Mouse (Mus musculus) hindbrain, embryonic 11.5 days (tissue): ENCODE data around the gene Zic2. TPM values are rescaled to one million over a fixed set of nuclear protein-coding genes. Genes with fewer than 3 reads are reported as not detected.

Experiments used
- ATAC-seq: fragments of 200-750 bp; cut with Nextera tagmentation; 2 replicates; pipeline ENCODE4 v1.8.0; 2017; ENCODE audit warnings: mild to moderate bottlenecking, moderate TSS enrichment, moderate library complexity; ENCODE audit not compliant: low FRiP score
- DNase-seq: peaks from one replicate; pipeline ENCODE4 v3.0.0-alpha.2; 2015; ENCODE audit warnings: low spot score
- H3K27ac ChIP-seq: fragments of 300-500 bp; sonication (generic); 2 replicates; pipeline ENCODE4 v1.5.1; 2014; ENCODE audit warnings: mild to moderate bottlenecking, low read depth, low read length
- H3K27me3 ChIP-seq: fragments of 300-500 bp; sonication (generic); 2 replicates; pipeline ENCODE4 v1.6.1; 2014; ENCODE audit warnings: mild to moderate bottlenecking, low read length, moderate library complexity, mixed read lengths; ENCODE audit not compliant: control insufficient read depth, insufficient read depth
- H3K36me3 ChIP-seq: fragments of 300-500 bp; sonication (generic); 2 replicates; pipeline ENCODE4 v1.6.1; 2014; ENCODE audit warnings: mild to moderate bottlenecking, low read length, moderate library complexity, mixed read lengths; ENCODE audit not compliant: control insufficient read depth, insufficient read depth
- H3K4me1 ChIP-seq: fragments of 300-500 bp; sonication (generic); replicated peaks from 2 replicates; pipeline ENCODE4 v1.6.1; 2014; ENCODE audit warnings: low read length, mixed read lengths; ENCODE audit not compliant: control insufficient read depth, insufficient read depth
- H3K4me2 ChIP-seq: fragments of 300-500 bp; sonication (generic); replicated peaks from 2 replicates; pipeline ENCODE4 v1.6.1; 2014; ENCODE audit warnings: mild to moderate bottlenecking, low read depth, low read length
- H3K4me3 ChIP-seq: fragments of 300-500 bp; sonication (generic); 2 replicates; pipeline ENCODE4 v1.5.1; 2014; ENCODE audit warnings: low read depth, low read length
- H3K9ac ChIP-seq: fragments of 300-500 bp; sonication (generic); 2 replicates; pipeline ENCODE4 v1.6.1; 2014; ENCODE audit warnings: low read depth, low read length
- H3K9me3 ChIP-seq: fragments of 300-500 bp; sonication (generic); 2 replicates; pipeline ENCODE4 v1.6.1; 2016; ENCODE audit warnings: low read length; ENCODE audit not compliant: control insufficient read depth
- WGBS: fragments of 180-500 bp; shearing (Covaris S2); extraction: QIAGEN DNeasy Blood & Tissue Kit; methylation state at CpG from one replicate; pipeline ENCODE4 v1.1.7; 2014; 5-methylcytosine and 5-hydroxymethylcytosine counted together
- polyA plus RNA-seq: library from polyadenylated mRNA; unstranded; fragments of >200 nt; fragmentation: Nextera tagmentation; extraction: Ambion mirVana; gene quantifications from 2 replicates; pipeline ENCODE4 v1.2.1, GENCODE M21; 2014

Gene Zic2
- polyA plus RNA-seq, 1 experiment from 2014 or later: 11.2 TPM

DNA sequence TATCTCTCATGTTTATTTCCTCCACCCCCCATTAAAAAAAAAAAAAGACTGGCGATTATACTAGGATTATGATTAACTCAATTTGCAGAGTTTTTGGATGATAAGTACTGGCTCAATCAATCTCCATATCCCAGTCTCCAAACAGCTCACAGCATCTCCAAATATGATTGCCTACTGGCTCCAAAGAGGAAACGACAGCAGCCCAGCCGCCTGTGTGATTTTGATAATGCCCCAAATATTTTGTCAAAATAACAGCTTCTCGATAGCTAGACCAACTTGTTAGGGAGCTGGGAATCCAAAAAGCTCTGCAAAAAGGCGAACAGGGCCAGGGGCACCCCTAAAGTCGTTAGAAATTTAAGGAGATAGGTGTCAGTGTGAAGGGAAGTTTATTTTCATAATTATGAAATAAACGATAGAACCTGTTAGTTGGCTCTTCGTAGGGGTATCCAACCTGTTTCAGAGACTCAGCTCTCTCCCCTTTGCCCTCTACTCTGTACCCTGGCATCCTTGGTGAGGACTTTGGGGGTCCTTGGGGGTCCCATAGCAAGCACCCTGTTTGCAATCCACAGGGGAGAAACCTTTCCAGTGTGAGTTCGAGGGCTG, 2.8 kb downstream of the Zic2 start:
- Histone ChIP-seq H3K9me3 (no peaks in the 10 kb centered on the region), H3K4me3 (peak overlapping the region; percentile 79), H3K36me3 (no peaks in the 10 kb centered on the region), H3K27me3 (peaks cover 45% of the 10 kb centered on the region), H3K4me2 (peak overlapping the region; percentile 64), H3K9ac (peak overlapping the region; percentile 95), H3K4me1 (peaks cover 3% of the 10 kb centered on the region; the same call in 1 of the 2 replicates), H3K27ac (peak overlapping the region; percentile 97)
- DNase-seq: peak; percentile 53
- no peak for ATAC-seq
- 2% methylated on average over 9 of the region's 9 CpGs for WGBS

DNA sequence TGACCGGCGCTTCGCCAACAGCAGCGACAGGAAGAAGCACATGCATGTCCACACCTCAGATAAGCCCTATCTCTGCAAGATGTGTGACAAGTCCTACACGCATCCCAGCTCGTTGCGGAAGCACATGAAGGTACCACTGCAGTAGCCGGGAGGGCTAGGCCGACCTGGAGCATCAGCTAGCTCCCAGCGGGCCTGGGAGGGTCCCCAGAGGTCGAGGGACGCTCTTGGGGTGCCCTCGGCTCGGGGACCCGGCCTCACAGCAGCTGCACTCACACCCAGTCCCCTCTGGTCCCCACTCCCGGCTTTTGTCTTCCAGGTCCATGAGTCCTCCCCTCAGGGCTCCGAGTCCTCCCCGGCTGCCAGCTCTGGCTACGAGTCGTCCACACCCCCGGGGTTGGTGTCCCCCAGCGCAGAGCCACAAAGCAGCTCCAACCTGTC, 3.4 kb downstream of the Zic2 start:
- Histone ChIP-seq H3K4me1 (no peaks in the 10 kb centered on the region; the same call in 1 of the 2 replicates), H3K4me2 (peak overlapping the region; percentile 64), H3K27me3 (peaks cover 43% of the 10 kb centered on the region), H3K36me3 (no peaks in the 10 kb centered on the region), H3K4me3 (peak overlapping the region; percentile 79), H3K9ac (peak overlapping the region; percentile 95), H3K27ac (peak overlapping the region; percentile 97), H3K9me3 (no peaks in the 10 kb centered on the region)
- 0% methylated on average over 22 of the region's 22 CpGs for WGBS
- DNase-seq (peak; percentile 74), ATAC-seq (no peak)

DNA sequence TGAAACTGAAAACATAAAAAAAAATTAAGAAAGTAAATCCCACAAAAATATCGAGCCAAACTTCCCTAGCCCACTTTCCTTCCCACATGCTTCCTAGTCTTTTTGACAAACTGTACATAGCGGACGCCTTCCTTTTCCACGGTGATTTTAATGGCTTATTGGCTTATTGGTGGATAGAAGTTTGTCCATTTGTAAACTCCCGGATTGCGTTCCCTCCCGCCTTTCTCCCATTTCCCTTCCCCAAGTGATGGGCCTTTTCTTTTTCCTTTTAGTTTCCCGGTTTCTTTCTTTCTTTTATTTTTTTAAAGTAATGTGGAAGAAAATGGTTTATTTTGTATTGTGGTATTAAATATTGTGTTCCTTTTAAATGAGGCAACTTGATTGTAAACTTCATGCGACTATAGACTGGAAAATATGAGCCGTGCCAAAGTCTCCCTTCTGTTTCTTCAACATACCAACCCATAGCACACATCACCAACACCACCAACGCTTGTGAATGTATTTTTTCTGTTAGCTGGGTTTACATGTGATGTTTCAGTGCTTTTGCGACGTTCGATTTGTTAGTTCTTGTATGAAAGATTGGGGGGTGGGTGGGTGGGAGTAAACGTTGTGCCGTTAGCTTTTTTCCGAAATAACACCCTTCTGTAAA, 4.3 kb downstream of the Zic2 start:
- no peaks in the 10 kb centered on the region for H3K36me3 ChIP-seq
- peak overlapping the region; percentile 36 for H3K4me2 ChIP-seq
- H3K4me3 ChIP-seq: peak overlapping the region; percentile 79
- ATAC-seq (no peak), DNase-seq (peak; percentile 50)
- no peak overlapping the region for H3K27ac ChIP-seq
- H3K9ac ChIP-seq: peak overlapping the region; percentile 55
- H3K4me1 ChIP-seq: no peaks in the 10 kb centered on the region; the same call in 1 of the 2 replicates
- no peaks in the 10 kb centered on the region for H3K9me3 ChIP-seq
- WGBS: 8% methylated on average over 17 of the region's 17 CpGs
- H3K27me3 ChIP-seq: peaks cover 46% of the 10 kb centered on the region

DNA sequence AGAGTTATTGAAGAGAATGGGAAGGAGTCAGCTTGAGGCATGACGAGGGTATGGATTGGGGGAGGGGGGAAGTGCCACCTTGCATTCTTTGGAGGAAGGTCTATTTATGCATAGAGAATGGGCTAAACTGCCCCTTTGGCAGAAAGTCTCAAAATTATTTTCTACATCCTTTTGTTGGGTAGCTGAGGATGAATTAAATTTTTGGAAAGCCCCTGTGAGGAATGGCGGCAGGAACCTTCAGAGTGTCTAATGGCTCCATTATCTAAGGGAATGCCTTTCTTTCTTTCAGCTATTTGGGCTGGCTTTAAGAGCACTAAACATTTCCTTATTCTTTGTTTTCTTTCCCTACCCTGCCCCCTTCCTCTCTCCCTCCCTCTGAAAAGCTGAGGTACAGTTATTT, 5.1 kb downstream of the Zic2 start:
- H3K27ac ChIP-seq: peak overlapping the region; percentile 76; the same call in 1 of the 2 replicates
- peak overlapping the region; percentile 69 for H3K9ac ChIP-seq
- no peaks in the 10 kb centered on the region for H3K36me3 ChIP-seq
- H3K27me3 ChIP-seq: peaks cover 52% of the 10 kb centered on the region
- H3K4me1 ChIP-seq: peaks cover 2% of the 10 kb centered on the region; the same call in 1 of the 2 replicates
- H3K4me3 ChIP-seq: peak overlapping the region; percentile 79
- peak overlapping the region; percentile 52 for H3K4me2 ChIP-seq
- 4% methylated on average over 2 of the region's 2 CpGs for WGBS
- ATAC-seq (no peak), DNase-seq (peak; percentile 55)
- H3K9me3 ChIP-seq: no peaks in the 10 kb centered on the region

DNA sequence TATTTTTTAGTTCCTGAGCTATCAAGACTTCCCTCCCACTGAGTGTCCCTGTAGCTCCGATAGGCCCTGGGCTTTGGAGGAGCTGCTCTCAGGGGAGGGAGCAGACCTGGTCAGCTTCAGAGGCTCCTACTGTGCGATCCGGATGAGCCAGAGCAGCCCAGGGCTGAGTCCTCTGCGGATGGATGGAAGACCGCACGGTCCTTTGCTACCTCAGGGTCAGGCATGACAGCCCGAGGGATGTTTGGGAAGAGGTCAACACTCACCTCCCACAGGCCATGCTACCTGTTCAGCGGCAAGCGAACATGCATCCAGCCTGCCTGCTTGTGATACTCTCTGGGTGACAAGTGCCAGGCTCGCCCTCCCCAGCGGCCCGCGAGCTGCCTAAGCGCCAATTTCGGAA, 5.9 kb downstream of the Zic2 start:
- Histone ChIP-seq H3K27me3 (peaks cover 53% of the 10 kb centered on the region), H3K9me3 (no peaks in the 10 kb centered on the region), H3K27ac (peak overlapping the region; percentile 76; the same call in 1 of the 2 replicates), H3K36me3 (no peaks in the 10 kb centered on the region), H3K9ac (peak overlapping the region; percentile 69), H3K4me1 (peaks cover 2% of the 10 kb centered on the region; the same call in 1 of the 2 replicates), H3K4me2 (peak overlapping the region; percentile 52), H3K4me3 (peak overlapping the region; percentile 79)
- ATAC-seq: 0 out of 2 replicates have a peak, but pooled peaks have one; percentile 11
- DNase-seq: peak; percentile 68
- WGBS: 4% methylated on average over 15 of the region's 15 CpGs

DNA sequence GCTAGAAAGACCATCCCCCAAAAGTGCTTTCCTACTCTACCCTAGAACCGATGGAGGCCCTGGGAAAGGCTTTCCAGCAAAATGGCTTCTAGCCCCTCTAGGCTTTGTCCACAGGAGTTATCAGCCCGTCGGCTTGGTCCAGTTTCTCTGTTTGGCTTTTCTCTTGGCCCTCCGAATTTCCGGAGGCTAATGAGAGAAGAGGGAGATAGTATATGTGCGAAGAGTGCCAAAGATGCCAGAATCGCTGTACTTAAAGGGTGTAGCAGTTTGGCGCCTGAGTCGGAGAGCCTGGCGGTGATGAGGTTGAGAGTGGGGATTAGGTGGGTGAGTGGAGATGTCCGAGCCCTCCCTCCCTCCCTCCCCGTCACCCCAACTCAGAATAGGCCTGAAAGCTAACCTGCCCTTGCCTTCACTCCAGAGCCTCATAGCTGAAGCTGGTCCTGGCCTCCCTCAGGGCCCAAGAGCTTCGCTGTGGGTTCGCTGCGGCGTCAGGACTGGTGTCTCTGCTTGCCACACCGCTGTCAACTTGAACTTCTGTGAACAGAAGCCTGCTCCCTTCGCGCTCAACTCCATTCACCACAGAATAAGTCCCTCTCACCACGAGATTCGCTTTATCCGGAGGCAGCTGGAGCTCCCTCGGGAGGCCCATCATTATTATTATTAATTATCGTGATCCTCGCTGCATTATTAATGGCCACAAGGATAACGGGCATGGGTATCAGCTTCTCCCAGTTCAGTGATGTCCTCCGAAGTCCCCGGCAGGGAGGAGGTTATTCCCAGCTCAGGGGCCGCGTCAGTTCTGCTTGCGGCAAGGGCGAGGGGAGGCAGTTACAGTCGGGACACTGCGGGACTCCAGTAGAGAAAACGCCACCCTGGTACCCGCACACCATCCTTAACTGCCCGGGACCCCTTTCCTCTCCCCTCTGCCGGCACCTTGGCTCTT, 7.1 kb downstream of the Zic2 start:
- Histone ChIP-seq H3K4me3 (peak overlapping the region; percentile 79), H3K27me3 (peaks cover 58% of the 10 kb centered on the region), H3K27ac (peak overlapping the region; percentile 76), H3K4me1 (peaks cover 2% of the 10 kb centered on the region; the same call in 1 of the 2 replicates), H3K9me3 (no peaks in the 10 kb centered on the region), H3K4me2 (peak overlapping the region; percentile 52), H3K9ac (peak overlapping the region; percentile 69), H3K36me3 (no peaks in the 10 kb centered on the region)
- DNase-seq (peak; percentile 73), ATAC-seq (peak; percentile 53)
- under 1% methylated on average over 38 of the region's 38 CpGs for WGBS

DNA sequence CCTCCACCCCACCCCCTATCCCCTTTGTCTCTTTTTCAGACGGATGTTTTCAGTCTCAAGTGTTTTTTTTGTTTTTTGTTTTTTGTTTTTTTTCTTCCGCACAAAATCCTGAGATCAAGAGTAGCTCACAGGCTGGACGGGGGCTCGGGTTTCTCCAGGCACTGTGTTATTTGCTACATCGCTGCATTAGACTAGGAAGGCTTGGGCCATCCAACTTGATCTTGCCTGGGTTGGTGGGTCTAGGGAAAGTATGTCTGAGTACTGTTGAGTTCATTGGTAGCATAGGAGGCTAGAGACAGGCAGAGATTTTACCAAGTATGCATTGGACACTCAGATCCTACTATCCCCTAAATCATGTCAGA, 7.8 kb downstream of the Zic2 start:
- H3K27ac ChIP-seq: peak overlapping the region; percentile 76
- H3K4me1 ChIP-seq: peaks cover 2% of the 10 kb centered on the region; the same call in 1 of the 2 replicates
- H3K4me3 ChIP-seq: peak overlapping the region; percentile 79
- peak overlapping the region; percentile 69 for H3K9ac ChIP-seq
- no peaks in the 10 kb centered on the region for H3K36me3 ChIP-seq
- no peaks in the 10 kb centered on the region for H3K9me3 ChIP-seq
- peak overlapping the region; percentile 52 for H3K4me2 ChIP-seq
- no peak for ATAC-seq
- WGBS: under 1% methylated on average over 5 of the region's 5 CpGs
- DNase-seq: peak; percentile 55
- peaks cover 58% of the 10 kb centered on the region for H3K27me3 ChIP-seq
